ENCODE assay signal across 16 mouse cellular contexts in the genomic region with DNA sequence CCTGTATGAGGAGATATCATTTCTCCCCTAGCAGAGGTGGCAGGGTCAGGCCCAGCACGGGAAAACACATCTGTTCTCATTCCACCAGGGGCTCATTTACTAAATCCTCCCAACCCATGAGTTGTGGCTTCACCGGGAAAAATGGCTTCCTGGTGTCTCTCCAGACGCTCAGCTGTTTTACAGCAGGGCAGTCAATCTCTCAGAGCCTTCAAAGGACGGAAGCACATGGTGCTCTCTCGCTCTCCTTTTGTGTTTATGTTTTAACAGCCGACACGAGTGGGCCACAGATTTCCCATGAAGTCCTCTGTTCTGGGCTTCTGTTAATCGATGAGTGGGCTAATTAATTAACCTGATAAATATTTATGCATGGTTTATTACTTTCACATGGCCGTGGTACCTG. TPM values are rescaled to one million over a fixed set of nuclear protein-coding genes. Genes with fewer than 3 reads are reported as not detected.
"Had no signal": no experiment of that assay in that cellular context is flagged by ENCODE, and none has a peak within 500 bp of the region (broad histone marks: within the 10 kb centered on the region; RNA-seq: fewer than 3 reads in every experiment).

No protein-coding gene starts in this region.

- H3K36me3 ChIP-seq: limb, embryonic 15.5 days; liver, embryonic 12.5 days; midbrain, embryonic 13.5 days; neural tube, embryonic 12.5 days; stomach, embryonic 15.5 days had no signal

- H3K9ac ChIP-seq: limb, embryonic 15.5 days; liver, embryonic 12.5 days; lung, embryonic 14.5 days; midbrain, embryonic 13.5 days; neural tube, embryonic 12.5 days; stomach, embryonic 15.5 days had no signal

- H3K9me3 ChIP-seq: limb, embryonic 15.5 days; liver, embryonic 12.5 days; midbrain, embryonic 13.5 days; neural tube, embryonic 12.5 days; stomach, embryonic 15.5 days had no signal

- DNase-seq: kidney, adult 11 months; kidney, postnatal 14 days; layer of hippocampus, adult 9-11 months; layer of hippocampus, postnatal 36 days; left cerebral cortex, postnatal 4 days; lung, embryonic 14.5 days; lung, postnatal 10 days; lung, postnatal 4 days; thymus, adult 2 months; thymus, postnatal 25 days had no signal

- H3K27me3 ChIP-seq: limb, embryonic 15.5 days; liver, embryonic 12.5 days; midbrain, embryonic 13.5 days; neural tube, embryonic 12.5 days; stomach, embryonic 15.5 days had no signal

- H3K27ac ChIP-seq: limb, embryonic 15.5 days; liver, embryonic 12.5 days; midbrain, embryonic 13.5 days; neural tube, embryonic 12.5 days; stomach, embryonic 15.5 days had no signal

- ATAC-seq: liver, embryonic 12.5 days; midbrain, embryonic 13.5 days had no signal

- H3K4me3 ChIP-seq: limb, embryonic 15.5 days; liver, embryonic 12.5 days; midbrain, embryonic 13.5 days; neural tube, embryonic 12.5 days; stomach, embryonic 15.5 days had no signal

- H3K4me2 ChIP-seq: limb, embryonic 15.5 days; liver, embryonic 12.5 days; lung, embryonic 14.5 days; midbrain, embryonic 13.5 days; neural tube, embryonic 12.5 days; stomach, embryonic 15.5 days had no signal

- H3K4me1 ChIP-seq: limb, embryonic 15.5 days; liver, embryonic 12.5 days; neural tube, embryonic 12.5 days; stomach, embryonic 15.5 days had no signal

RNA-seq across cellular contexts. Expression of gene Card11, which starts 40.5 kb away (rescaled TPM):
- total RNA-seq: midbrain, postnatal 0 days had no signal
